11 mouse cellular contexts compared by ENCODE assay signal in the genomic region with DNA sequence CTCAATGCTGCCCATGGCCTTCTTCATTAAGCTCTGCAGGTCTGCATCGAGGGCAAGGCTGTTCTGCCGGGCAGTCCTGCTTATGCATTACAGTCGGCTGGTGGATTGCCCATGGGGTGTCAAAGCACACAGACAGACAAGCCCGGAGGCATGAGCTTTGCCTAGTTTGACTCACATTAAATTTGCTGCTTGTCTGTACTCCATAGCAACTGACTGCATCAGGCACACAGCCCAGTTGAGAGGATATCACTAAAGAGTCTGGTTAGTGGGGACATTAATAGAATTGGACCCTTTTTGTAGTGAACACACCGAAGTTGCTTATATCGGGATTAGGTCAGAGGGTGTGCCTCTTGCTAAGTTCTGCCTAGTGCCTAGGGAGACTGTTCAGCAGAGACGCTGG.
"Had no signal": no experiment of that assay in that cellular context is flagged by ENCODE, and none has a peak within 500 bp of the region (broad histone marks: within the 10 kb centered on the region; RNA-seq: fewer than 3 reads in every experiment).

No protein-coding gene starts in this region.

- ATAC-seq: intestine, embryonic 16.5 days; midbrain, embryonic 15.5 days had no signal

- DNase-seq: kidney, adult 18-20 months; kidney, postnatal 25 days; liver, embryonic 13.5 days; lung, adult 2 months; lung, postnatal 14 days; lung, postnatal 4 days; thymus, adult 18-20 months; thymus, postnatal 36 days had no signal

- H3K4me1 ChIP-seq: liver, embryonic 13.5 days had no signal

- H3K36me3 ChIP-seq: liver, embryonic 13.5 days; midbrain, embryonic 15.5 days had no signal

- H3K9me3 ChIP-seq: liver, embryonic 13.5 days; midbrain, embryonic 15.5 days had no signal

- H3K4me2 ChIP-seq: liver, embryonic 13.5 days; midbrain, embryonic 15.5 days had no signal

- H3K4me3 ChIP-seq: liver, embryonic 13.5 days; midbrain, embryonic 15.5 days had no signal

- H3K27me3 ChIP-seq: liver, embryonic 13.5 days; midbrain, embryonic 15.5 days had no signal

- H3K27ac ChIP-seq: kidney, postnatal 0 days; liver, embryonic 13.5 days; midbrain, embryonic 15.5 days had no signal

- H3K9ac ChIP-seq: liver, embryonic 13.5 days; midbrain, embryonic 15.5 days had no signal
